Mouse (Mus musculus) MEL (cell line): ENCODE results near the gene Dhx35. TPM values are rescaled to one million over a fixed set of nuclear protein-coding genes. Genes with fewer than 3 reads are reported as not detected.

Source experiments
- DNase-seq: peaks from one replicate; pipeline ENCODE4 v3.0.0; 2011; ENCODE audit warnings: low read depth, low spot score
- H3K27ac ChIP-seq: 2 replicates; pipeline ENCODE4 v1.5.1; 2012; ENCODE audit warnings: low read depth, mild to moderate bottlenecking, control low read depth, low read length, moderate library complexity; ENCODE audit not compliant: control insufficient read depth
- H3K27me3 ChIP-seq, 2 experiments: fragments of 150-350 bp in 1 of 2; sonication (generic) in 1 of 2; 2 replicates each; pipeline ENCODE4 v1.6.1; 2012; ENCODE audit warnings: low read length in 2 of 2, mild to moderate bottlenecking in 2 of 2, improper control_type of control experiment in 1 of 2, moderate library complexity in 1 of 2; ENCODE audit not compliant: insufficient read depth in 2 of 2, control insufficient read depth in 1 of 2
- H3K36me3 ChIP-seq, 2 experiments: 2 replicates each; pipeline ENCODE4 v1.6.1; 2012 to 2014; ENCODE audit warnings: low read length in 2 of 2, improper control_type of control experiment in 1 of 2, inconsistent platforms in 1 of 2, mild to moderate bottlenecking in 1 of 2; ENCODE audit not compliant: insufficient read depth in 2 of 2, control insufficient read depth in 1 of 2
- H3K4me1 ChIP-seq, 2 experiments: fragments of 150-350 bp in 1 of 2; sonication (generic) in 1 of 2; 2 replicates each; pipeline ENCODE4 v1.6.1; 2012; ENCODE audit warnings: low read length in 2 of 2, improper control_type of control experiment in 1 of 2, mild to moderate bottlenecking in 1 of 2; ENCODE audit not compliant: insufficient read depth in 2 of 2, control insufficient read depth in 1 of 2
- H3K4me3 ChIP-seq, 2 experiments: fragments of 150-350 bp in 1 of 2; sonication (generic) in 1 of 2; 2 replicates each; pipeline ENCODE4 v1.5.1; 2012; ENCODE audit warnings: low read depth in 2 of 2, low read length in 2 of 2, mild to moderate bottlenecking in 2 of 2, moderate library complexity in 2 of 2, control low read depth in 1 of 2, improper control_type of control experiment in 1 of 2; ENCODE audit not compliant: control insufficient read depth in 1 of 2, insufficient read depth in 1 of 2
- H3K79me2 ChIP-seq: 2 replicates; pipeline ENCODE4 v1.6.1; 2012; ENCODE audit warnings: mild to moderate bottlenecking, low read length, moderate library complexity; ENCODE audit not compliant: control insufficient read depth, poor library complexity, insufficient read depth
- H3K9ac ChIP-seq: 2 replicates; pipeline ENCODE4 v1.6.1; 2012; ENCODE audit warnings: low read depth, mild to moderate bottlenecking, control low read depth, low read length, moderate library complexity; ENCODE audit not compliant: control insufficient read depth, poor library complexity, severe bottlenecking
- H3K9me3 ChIP-seq: fragments of 150-350 bp; sonication (generic); replicated peaks from 2 replicates; pipeline ENCODE4 v1.6.1; 2012; ENCODE audit warnings: mild to moderate bottlenecking, low read length, improper control_type of control experiment, moderate library complexity; ENCODE audit not compliant: insufficient read depth
- BHLHE40 ChIP-seq: IDR thresholded peaks from 2 replicates; pipeline ENCODE4 v1.6.1; 2012; ENCODE audit warnings: low read depth, mild to moderate bottlenecking, inconsistent platforms, low read length, improper control_type of control experiment, borderline replicate concordance
- CHD2 ChIP-seq: IDR thresholded peaks from 2 replicates; pipeline ENCODE4 v1.6.1; 2011; ENCODE audit warnings: low read length, improper control_type of control experiment
- CTCF ChIP-seq, 3 experiments: IDR thresholded peaks in 2 of 3; conservative IDR thresholded peaks in 1 of 3; 2 replicates each; pipeline ENCODE4 v1.5.1; 2011 to 2012; ENCODE audit warnings: low read length in 3 of 3, low read depth in 2 of 3, mild to moderate bottlenecking in 2 of 3, improper control_type of control experiment in 1 of 3, inconsistent platforms in 1 of 3, mixed read lengths in 1 of 3, moderate library complexity in 1 of 3; ENCODE audit not compliant: control insufficient read depth in 1 of 3, insufficient read depth in 1 of 3, poor library complexity in 1 of 3, severe bottlenecking in 1 of 3
- EP300 ChIP-seq, 2 experiments: IDR thresholded peaks; 2 replicates each; pipeline ENCODE4 v1.6.1; 2011; ENCODE audit warnings: improper control_type of control experiment in 2 of 2, low read length in 2 of 2, low read depth in 1 of 2, mild to moderate bottlenecking in 1 of 2
- ETS1 ChIP-seq: IDR thresholded peaks from 2 replicates; pipeline ENCODE4 v1.6.1; 2012; ENCODE audit warnings: low read depth, mild to moderate bottlenecking, inconsistent platforms, low read length, improper control_type of control experiment, moderate library complexity
- GATA1 ChIP-seq: IDR thresholded peaks from 2 replicates; pipeline ENCODE4 v1.6.1; 2011; ENCODE audit warnings: low read depth, low read length, improper control_type of control experiment
- HCFC1 ChIP-seq: IDR thresholded peaks from 2 replicates; pipeline ENCODE4 v1.6.1; 2012; ENCODE audit warnings: low read depth, mild to moderate bottlenecking, inconsistent platforms, low read length, improper control_type of control experiment, moderate library complexity
- JUND ChIP-seq: IDR thresholded peaks from 2 replicates; pipeline ENCODE4 v1.6.1; 2011; ENCODE audit warnings: low read depth, mild to moderate bottlenecking, improper control_type of control experiment, low read length
- MAFK ChIP-seq: IDR thresholded peaks from 2 replicates; pipeline ENCODE4 v1.6.1; 2011; ENCODE audit warnings: low read depth, mild to moderate bottlenecking, low read length, improper control_type of control experiment, borderline replicate concordance
- MAX ChIP-seq: IDR thresholded peaks from 2 replicates; pipeline ENCODE4 v1.6.1; 2011; ENCODE audit warnings: low read length, improper control_type of control experiment
- MXI1 ChIP-seq: IDR thresholded peaks from 2 replicates; pipeline ENCODE4 v1.6.1; 2011; ENCODE audit warnings: mild to moderate bottlenecking, low read depth, low read length, improper control_type of control experiment
- MYC ChIP-seq: IDR thresholded peaks from 2 replicates; pipeline ENCODE4 v1.6.1; 2011; ENCODE audit warnings: low read depth, mild to moderate bottlenecking, low read length, improper control_type of control experiment, moderate library complexity
- NRF1 ChIP-seq: IDR thresholded peaks from 2 replicates; pipeline ENCODE4 v1.6.1; 2014; ENCODE audit warnings: low read depth, mild to moderate bottlenecking, inconsistent platforms, low read length, improper control_type of control experiment, moderate library complexity; ENCODE audit not compliant: poor library complexity, insufficient read depth, severe bottlenecking
- POLR2A ChIP-seq, 2 experiments: IDR thresholded peaks; 2 replicates each; pipeline ENCODE4 v1.6.1; 2011 to 2012; ENCODE audit warnings: low read length in 2 of 2, mild to moderate bottlenecking in 2 of 2, control low read depth in 1 of 2, improper control_type of control experiment in 1 of 2, low read depth in 1 of 2, moderate library complexity in 1 of 2; ENCODE audit not compliant: control insufficient read depth in 1 of 2, insufficient read depth in 1 of 2, poor library complexity in 1 of 2
- RAD21 ChIP-seq: IDR thresholded peaks from 2 replicates; pipeline ENCODE4 v1.6.1; 2011; ENCODE audit warnings: mild to moderate bottlenecking, low read depth, low read length, improper control_type of control experiment
- RCOR1 ChIP-seq: IDR thresholded peaks from 2 replicates; pipeline ENCODE4 v1.6.1; 2012; ENCODE audit warnings: low read depth, mild to moderate bottlenecking, inconsistent platforms, low read length, improper control_type of control experiment
- SIN3A ChIP-seq: IDR thresholded peaks from 2 replicates; pipeline ENCODE4 v1.6.1; 2012; ENCODE audit warnings: low read length, improper control_type of control experiment, inconsistent platforms
- SMC3 ChIP-seq: IDR thresholded peaks from 2 replicates; pipeline ENCODE4 v1.6.1; 2011; ENCODE audit warnings: low read depth, low read length, improper control_type of control experiment
- TAL1 ChIP-seq: IDR thresholded peaks from 2 replicates; pipeline ENCODE4 v1.6.1; 2012; ENCODE audit warnings: mild to moderate bottlenecking, inconsistent platforms, low read length, moderate library complexity, mixed read lengths
- TBP ChIP-seq: IDR thresholded peaks from 2 replicates; pipeline ENCODE4 v1.8.0; 2011; ENCODE audit warnings: low read depth, low read length, improper control_type of control experiment
- TCF12 ChIP-seq: IDR thresholded peaks from 2 replicates; pipeline ENCODE4 v1.6.1; 2014; ENCODE audit warnings: low read depth, mild to moderate bottlenecking, inconsistent platforms, low read length, improper control_type of control experiment, moderate library complexity
- UBTF ChIP-seq: IDR thresholded peaks from 2 replicates; pipeline ENCODE4 v1.6.1; 2012; ENCODE audit warnings: low read depth, mild to moderate bottlenecking, inconsistent platforms, low read length, improper control_type of control experiment, moderate library complexity, borderline replicate concordance; ENCODE audit not compliant: insufficient read depth
- USF2 ChIP-seq, 2 experiments: IDR thresholded peaks; 2 replicates each; pipeline ENCODE4 v1.6.1; 2011 to 2012; ENCODE audit warnings: improper control_type of control experiment in 2 of 2, low read length in 2 of 2, borderline replicate concordance in 1 of 2, inconsistent platforms in 1 of 2, low read depth in 1 of 2, mild to moderate bottlenecking in 1 of 2; ENCODE audit not compliant: insufficient read depth in 1 of 2
- ZC3H11A ChIP-seq: IDR thresholded peaks from 2 replicates; pipeline ENCODE4 v1.6.1; 2012; ENCODE audit warnings: low read depth, mild to moderate bottlenecking, inconsistent platforms, low read length, improper control_type of control experiment
- ZKSCAN1 ChIP-seq: IDR thresholded peaks from 2 replicates; pipeline ENCODE4 v1.6.1; 2012; ENCODE audit warnings: low read depth, mild to moderate bottlenecking, inconsistent platforms, low read length, improper control_type of control experiment, moderate library complexity
- ZNF384 ChIP-seq: IDR thresholded peaks from 2 replicates; pipeline ENCODE4 v1.6.1; 2012; ENCODE audit warnings: low read depth, mild to moderate bottlenecking, inconsistent platforms, low read length, improper control_type of control experiment
- polyA plus RNA-seq, 2 experiments: library from polyadenylated mRNA; stranded (reverse) in 1 of 2; unstranded in 1 of 2; fragments of >175 nt in 1 of 2; fragments of >200 nt in 1 of 2; gene quantifications; 2 replicates each; pipeline versions ENCODE4 v1.2.1 to v1.2.4; 2012; ENCODE audit warnings: low replicate concordance in 2 of 2, low read depth in 1 of 2; ENCODE audit not compliant: insufficient read length in 2 of 2, insufficient read depth in 1 of 2, missing spikeins in 1 of 2
- total RNA-seq: library from RNA; depleted of rRNA; stranded (reverse); fragments of 300-350 nt; gene quantifications from 2 replicates; pipeline ENCODE4 v1.2.3, GENCODE M21; 2012

Dhx35 gene
- total and polyA plus RNA-seq, 3 experiments = 18.5 to 23.6 TPM; not detected in 1

DNA sequence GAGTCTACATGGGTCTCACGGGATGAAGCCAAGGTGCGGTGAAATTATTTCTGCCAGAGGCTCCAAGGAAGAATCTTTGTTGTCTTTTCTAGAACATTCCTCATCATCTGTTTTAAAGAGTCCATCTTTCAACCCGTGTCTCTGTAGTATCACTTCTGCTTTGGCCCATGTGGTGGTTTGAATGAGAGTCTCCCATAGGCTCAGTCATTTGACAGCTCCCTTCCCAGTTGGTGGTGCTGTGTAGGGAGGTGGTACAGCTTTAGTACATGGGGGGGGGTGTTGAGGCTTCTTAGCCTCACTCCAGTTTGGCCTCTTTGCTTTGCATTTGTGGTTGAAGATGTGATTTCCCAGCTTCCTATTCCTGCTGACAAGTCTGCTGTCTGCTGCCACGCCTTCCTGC lies 96.7 kb downstream of the Dhx35 start:
- Histone ChIP-seq H3K4me1 (no peaks in the 10 kb centered on the region), H3K4me3 (no peak overlapping the region), H3K27me3 (no peaks in the 10 kb centered on the region), H3K9ac (no peak overlapping the region), H3K27ac (no peak overlapping the region), H3K36me3 (no peaks in the 10 kb centered on the region), H3K9me3 (no peaks in the 10 kb centered on the region), H3K79me2 (no peaks in the 10 kb centered on the region)
- TF ChIP-seq NRF1 (no peak), CHD2 (no peak), CTCF (IDR thresholded peaks at IDR 0.05 in 2 of 3, conservative IDR thresholded peaks at IDR 0.05 in 1 of 3; ENCODE audit: control insufficient read depth in 1 of 3, insufficient read depth in 1 of 3, low read depth in 2 of 3, low read length in 3 of 3, poor library complexity in 1 of 3, severe bottlenecking in 1 of 3) (no peak), MXI1 (no peak), TAL1 (no peak), TBP (no peak), ZNF384 (no peak), SIN3A (no peak), RCOR1 (no peak), MAFK (no peak), HCFC1 (no peak), JUND (no peak), RAD21 (no peak), UBTF (no peak), POLR2A (IDR thresholded peaks at IDR 0.05; ENCODE audit: control insufficient read depth in 1 of 2, insufficient read depth in 1 of 2, low read depth in 1 of 2, low read length in 2 of 2, poor library complexity in 1 of 2) (no peak), ZKSCAN1 (no peak), SMC3 (no peak), ZC3H11A (no peak), USF2 (IDR thresholded peaks at IDR 0.05; ENCODE audit: borderline replicate concordance in 1 of 2, insufficient read depth in 1 of 2, low read depth in 1 of 2, low read length in 2 of 2) (no peak)
- no peak for DNase-seq

DNA sequence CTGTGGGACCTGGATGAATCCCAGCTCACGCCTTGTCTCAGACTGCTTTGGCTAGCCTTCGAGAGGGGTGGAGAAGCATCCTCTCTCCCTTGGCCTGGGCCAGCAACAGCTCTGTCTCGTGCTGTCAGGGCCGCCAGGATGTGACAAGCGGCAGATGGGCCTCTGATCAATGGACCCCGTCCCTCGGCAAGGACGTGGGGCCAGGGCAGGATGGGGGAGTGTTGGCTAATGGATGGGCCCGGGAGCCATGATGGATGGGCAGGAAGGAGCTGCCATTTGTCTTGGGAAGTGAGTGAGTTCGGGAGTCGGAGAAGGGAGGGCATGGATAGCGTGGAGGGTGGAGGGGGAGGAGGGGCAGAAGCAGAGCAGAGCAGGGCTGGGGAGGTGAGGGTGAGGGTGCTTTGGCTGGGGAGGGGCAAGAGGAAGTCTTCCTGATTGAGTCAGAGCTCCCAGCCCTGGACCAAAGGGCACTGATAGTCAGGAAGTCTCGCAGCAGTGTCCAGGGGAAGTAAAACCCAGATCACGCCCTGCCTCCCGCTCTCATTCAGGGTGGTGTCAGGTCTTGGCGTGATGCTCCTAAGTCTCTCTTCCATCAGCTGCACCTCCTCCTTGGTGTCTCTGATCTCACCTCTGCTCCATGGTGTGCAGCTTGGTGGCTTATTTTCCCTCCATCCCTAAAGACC lies 98.7 kb downstream of the Dhx35 start:
- no peak overlapping the region for H3K27ac ChIP-seq
- TF ChIP-seq MYC (no peak), GATA1 (no peak), JUND (no peak), TCF12 (no peak), ETS1 (no peak), ZC3H11A (no peak), MAX (no peak), EP300 (IDR thresholded peaks at IDR 0.05; ENCODE audit: low read depth in 1 of 2, low read length in 2 of 2) (no peak), RCOR1 (no peak), BHLHE40 (no peak)
- TF ChIP-seq, all 39 proteins: peak for 0
- no peaks in the 10 kb centered on the region for H3K4me1 ChIP-seq
- no peak for DNase-seq
- no peaks in the 10 kb centered on the region for H3K27me3 ChIP-seq
- H3K79me2 ChIP-seq = no peaks in the 10 kb centered on the region
- no peak overlapping the region for H3K9ac ChIP-seq
- H3K4me3 ChIP-seq = no peak overlapping the region
- no peaks in the 10 kb centered on the region for H3K36me3 ChIP-seq
- no peaks in the 10 kb centered on the region for H3K9me3 ChIP-seq
